Mouse (Mus musculus): Measurements from ENCODE around the gene Hoxd8. TPM values are rescaled to one million over a fixed set of nuclear protein-coding genes. Genes with fewer than 3 reads are reported as not detected.
A peak's percentile ranks its signal among the peaks of the same experiment; 100 is the strongest.

Gene Hoxd8
- polyA plus RNA-seq, 1 experiment from 2014 or later: 36.4 TPM

DNA sequence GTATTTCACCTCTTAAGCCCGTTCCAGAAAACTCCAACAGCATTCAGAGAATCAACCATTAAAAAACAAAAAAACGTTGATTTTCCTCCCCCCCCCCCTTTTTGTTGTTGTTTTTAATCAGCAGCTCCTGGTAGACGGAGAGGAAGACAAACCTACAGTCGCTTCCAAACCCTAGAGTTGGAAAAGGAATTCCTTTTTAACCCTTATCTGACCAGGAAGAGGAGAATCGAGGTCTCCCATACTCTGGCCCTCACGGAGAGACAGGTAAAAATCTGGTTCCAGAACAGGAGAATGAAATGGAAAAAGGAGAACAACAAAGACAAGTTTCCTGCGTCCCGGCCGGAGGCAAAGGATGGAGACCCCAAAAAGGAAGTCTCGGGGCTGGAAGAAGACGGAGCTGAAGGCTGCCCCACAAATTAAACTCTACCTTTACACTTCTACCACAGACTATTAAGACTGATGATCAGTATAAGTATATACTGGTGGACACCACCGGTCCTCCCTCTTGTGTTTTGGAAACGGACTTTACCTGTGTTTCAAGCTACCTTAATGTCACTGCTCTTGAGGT is 2.1 kb downstream of the Hoxd8 start:
- no peaks in the 10 kb centered on the region for H3K36me3 ChIP-seq
- H3K4me3 ChIP-seq (replicated peaks): peak overlapping the region; percentile 79
- no peak for ATAC-seq (replicated peaks; ENCODE audit: low FRiP score)
- peak overlapping the region; percentile 75 for H3K4me2 ChIP-seq
- H3K27me3 ChIP-seq: no peaks in the 10 kb centered on the region
- H3K4me1 ChIP-seq: peaks cover 51% of the 10 kb centered on the region
- H3K9ac ChIP-seq: peak overlapping the region; percentile 95
- H3K27ac ChIP-seq: peak overlapping the region; percentile 100
- H3K9me3 ChIP-seq (replicated peaks): no peaks in the 10 kb centered on the region
- WGBS: 2% methylated on average over 13 of the region's 13 CpGs

DNA sequence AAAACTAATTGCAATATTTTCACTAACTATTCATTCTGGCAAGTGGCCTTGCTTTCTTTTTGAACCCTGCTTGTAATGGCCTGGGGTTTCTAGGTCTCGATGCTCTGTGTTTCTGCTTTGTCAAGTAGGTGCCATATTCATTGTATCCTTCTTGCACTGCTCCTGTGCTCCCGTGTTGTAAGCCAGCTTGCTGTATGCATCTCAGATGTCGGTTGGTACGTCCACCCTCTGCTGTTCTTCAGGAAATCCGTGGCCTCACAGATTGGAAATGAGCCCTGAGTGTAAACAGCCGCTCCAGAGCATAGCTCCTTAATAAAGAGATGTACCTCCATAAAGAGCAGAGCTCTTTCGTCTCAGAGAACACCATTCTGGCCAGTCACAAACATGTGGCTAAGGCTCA is 3.2 kb downstream of the Hoxd8 start:
- Histone ChIP-seq H3K4me3 (replicated peaks) (peak overlapping the region; percentile 79), H3K9ac (peak overlapping the region; percentile 35), H3K4me2 (peak overlapping the region; percentile 75), H3K4me1 (peaks cover 48% of the 10 kb centered on the region), H3K27me3 (no peaks in the 10 kb centered on the region), H3K9me3 (replicated peaks) (no peaks in the 10 kb centered on the region), H3K36me3 (no peaks in the 10 kb centered on the region), H3K27ac (peak overlapping the region; percentile 64)
- WGBS: 9% methylated on average over 7 of the region's 7 CpGs
- no peak for ATAC-seq (replicated peaks; ENCODE audit: low FRiP score)

DNA sequence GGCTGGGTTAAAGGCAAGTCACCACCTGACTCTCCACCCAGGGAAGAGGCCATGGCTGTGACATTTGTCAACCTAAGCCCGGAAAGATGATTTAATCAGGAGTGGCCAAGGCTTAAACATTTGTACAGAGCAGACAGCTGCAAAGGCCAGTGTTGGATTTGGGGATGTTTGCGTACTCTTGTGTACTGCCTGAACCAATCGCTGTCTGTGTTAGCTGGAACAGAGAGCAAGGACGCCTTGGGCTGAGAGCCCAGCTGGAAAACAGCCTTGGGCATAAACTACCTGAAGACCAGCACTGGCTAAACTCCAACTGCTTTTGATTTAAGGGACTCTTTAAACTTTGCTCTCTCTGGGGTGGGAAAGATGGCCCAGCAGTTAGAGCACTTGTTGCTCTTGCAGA is 4.3 kb downstream of the Hoxd8 start:
- H3K4me3 ChIP-seq (replicated peaks): peak overlapping the region; percentile 79
- H3K9ac ChIP-seq: peak overlapping the region; percentile 35

DNA sequence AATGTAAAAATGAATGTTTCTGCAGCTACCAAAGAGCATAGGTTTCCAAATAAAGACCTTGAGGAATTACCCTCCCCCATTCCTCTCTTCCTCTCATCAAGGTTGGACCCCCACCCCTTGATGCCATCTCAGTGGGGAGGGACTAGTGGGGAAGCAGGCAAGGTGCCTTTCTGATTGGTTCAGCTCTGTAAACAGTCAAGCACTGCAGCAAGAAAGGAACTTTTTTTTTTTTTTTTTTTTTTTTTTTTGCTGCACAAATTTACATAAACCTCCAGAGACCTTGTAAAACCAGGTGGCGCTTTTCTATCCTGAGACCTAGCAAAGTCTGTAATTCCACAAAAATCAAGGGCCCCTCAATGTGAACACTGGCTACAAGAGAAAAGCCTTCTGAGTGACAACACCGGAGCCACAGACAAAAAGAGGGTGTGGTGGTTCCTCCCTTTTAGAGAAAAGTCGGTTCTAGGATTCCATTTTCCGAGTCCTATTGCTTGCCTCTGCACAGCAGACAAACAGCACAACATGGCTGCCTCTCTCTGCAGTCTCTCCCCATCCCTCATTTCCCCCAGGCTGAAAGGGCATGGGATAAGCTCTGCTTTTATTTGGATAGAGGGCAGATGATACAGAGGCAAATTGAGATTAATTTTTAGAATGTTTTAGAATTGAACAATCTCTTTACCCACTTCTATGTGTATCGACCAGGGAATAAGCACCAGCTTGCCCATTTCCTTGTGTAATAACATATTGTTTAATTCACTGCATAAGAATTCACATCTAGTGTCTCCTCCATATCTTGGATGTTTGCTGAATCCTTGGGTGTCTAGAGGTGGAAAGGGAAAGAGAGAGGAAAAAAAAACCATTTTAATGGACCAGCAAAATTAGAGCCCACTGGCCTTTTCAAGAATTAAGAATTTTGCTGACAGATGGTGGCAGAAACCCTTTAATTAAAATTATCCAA is 5.3 kb downstream of the Hoxd8 start:
- H3K4me2 ChIP-seq: peak overlapping the region; percentile 75
- peak overlapping the region; percentile 96 for H3K27ac ChIP-seq

More for the DNA sequence above, 4.3 kb downstream of the Hoxd8 start:
- Histone ChIP-seq H3K9me3 (replicated peaks) (no peaks in the 10 kb centered on the region), H3K36me3 (no peaks in the 10 kb centered on the region), H3K27me3 (no peaks in the 10 kb centered on the region), H3K4me1 (peaks cover 40% of the 10 kb centered on the region), H3K27ac (peak overlapping the region; percentile 64), H3K4me2 (peak overlapping the region; percentile 75)
- no peak for ATAC-seq (replicated peaks; ENCODE audit: low FRiP score)
- WGBS: 30% methylated on average over 4 of the region's 4 CpGs

DNA sequence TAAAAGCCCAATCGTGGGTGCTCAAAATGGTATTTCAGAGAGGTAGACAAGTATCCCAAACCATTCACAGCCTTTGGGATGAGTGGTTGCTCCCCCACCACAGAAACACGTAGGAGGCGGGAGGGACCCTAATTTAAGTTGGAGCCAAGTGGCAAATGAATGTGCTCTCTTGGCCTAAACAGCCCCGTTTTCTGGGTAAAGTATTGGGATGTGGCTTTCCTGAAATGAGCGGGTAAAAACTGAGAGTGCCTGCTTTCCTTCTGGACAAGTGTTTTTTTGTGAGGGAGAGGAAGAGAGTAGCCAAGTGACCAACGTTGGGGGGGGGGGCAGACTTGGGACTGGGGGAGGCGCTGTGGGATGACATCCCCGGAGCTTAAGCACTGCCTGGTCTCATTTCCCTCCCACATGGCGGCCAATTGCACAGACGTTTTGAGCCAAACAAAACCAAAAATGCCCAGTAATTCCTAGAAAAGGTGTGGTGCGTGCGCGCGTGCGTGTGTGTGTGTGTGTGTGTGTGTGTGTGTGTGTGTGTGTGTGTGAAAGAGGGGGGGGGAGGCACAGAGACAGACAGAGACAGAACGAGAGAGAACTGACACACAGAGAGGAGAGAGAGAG is 6.6 kb downstream of the Hoxd8 start:
- Histone ChIP-seq H3K4me2 (peak overlapping the region; percentile 75), H3K4me3 (replicated peaks) (peak overlapping the region; percentile 95), H3K9me3 (replicated peaks) (no peaks in the 10 kb centered on the region), H3K4me1 (peaks cover 53% of the 10 kb centered on the region), H3K36me3 (no peaks in the 10 kb centered on the region), H3K9ac (peak overlapping the region; percentile 99), H3K27ac (peak overlapping the region; percentile 96), H3K27me3 (no peaks in the 10 kb centered on the region)
- under 1% methylated on average over 16 of the region's 16 CpGs for WGBS
- no peak for ATAC-seq (replicated peaks; ENCODE audit: low FRiP score)

More for the DNA sequence above, 5.3 kb downstream of the Hoxd8 start:
- Histone ChIP-seq H3K27me3 (no peaks in the 10 kb centered on the region), H3K4me1 (peaks cover 41% of the 10 kb centered on the region), H3K36me3 (no peaks in the 10 kb centered on the region), H3K4me3 (replicated peaks) (peak overlapping the region; percentile 95), H3K9ac (no peak overlapping the region; the same call in 1 of the 2 replicates), H3K9me3 (replicated peaks) (no peaks in the 10 kb centered on the region)
- 20% methylated on average over 5 of the region's 5 CpGs for WGBS
- no peak for ATAC-seq (replicated peaks; ENCODE audit: low FRiP score)

DNA sequence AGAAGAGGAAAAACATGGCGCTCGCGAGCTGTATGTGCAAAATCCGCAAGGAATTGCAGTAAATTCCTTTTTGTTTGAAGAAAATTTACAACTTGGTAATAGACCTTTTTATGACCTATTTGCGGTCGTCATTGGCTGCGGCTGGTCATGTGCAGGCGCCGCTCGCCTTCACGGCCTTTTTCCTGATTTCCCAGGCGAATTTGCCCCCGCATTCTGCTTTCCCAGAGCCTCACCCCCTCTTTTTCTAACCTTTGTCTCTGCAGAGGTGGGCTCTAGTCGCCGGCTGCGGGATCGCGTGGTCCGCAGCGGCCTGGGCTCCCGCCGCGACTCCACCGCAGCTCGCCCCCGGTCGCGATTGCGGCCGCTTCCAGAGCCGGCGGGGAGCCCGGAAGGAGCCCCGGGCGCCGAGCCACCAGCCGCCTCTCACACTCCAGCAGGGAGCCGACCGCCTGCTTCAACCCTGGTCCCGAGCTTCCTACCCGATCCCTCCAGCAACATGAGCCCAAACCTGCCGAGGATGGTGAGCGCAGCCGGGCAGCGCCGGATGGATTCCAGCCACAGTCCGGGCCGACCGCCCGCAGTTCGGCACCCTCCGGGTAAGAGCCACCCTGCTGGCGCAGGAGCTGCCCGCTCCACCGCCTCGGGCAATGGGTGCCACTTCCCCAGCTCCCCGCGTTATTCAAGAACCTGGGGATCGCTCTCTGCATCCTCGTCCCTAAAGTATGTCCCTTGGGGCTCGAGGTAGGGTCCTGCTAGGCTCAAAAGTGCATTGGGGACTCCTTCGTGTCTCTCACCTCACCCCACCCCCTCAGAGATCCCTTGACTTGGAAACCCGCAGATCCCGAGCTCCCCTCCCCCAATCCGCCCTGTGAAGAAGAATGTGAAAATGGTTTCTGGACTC is 7.6 kb downstream of the Hoxd8 start, which contains the start of the genes Hoxd3 and Hoxd4:
Gene Hoxd3 (plus strand): TSS at position 207 of the 901 bp plus-strand sequence.
Gene Hoxd4 (plus strand): TSS at position 209 of the 901 bp plus-strand sequence.
- Histone ChIP-seq H3K27me3 (no peaks in the 10 kb centered on the region), H3K9me3 (replicated peaks) (no peaks in the 10 kb centered on the region), H3K9ac (peak within 1 kb of the TSS; percentile 99), H3K4me3 (replicated peaks) (peak within 1 kb of the TSS; percentile 95), H3K4me2 (peak within 1 kb of the TSS; percentile 75), H3K36me3 (no peaks in the 10 kb centered on the region), H3K4me1 (peaks cover 61% of the 10 kb centered on the region), H3K27ac (peak within 1 kb of the TSS; percentile 96)
- WGBS: under 1% methylated on average over 65 of the region's 65 CpGs
- ATAC-seq (replicated peaks; ENCODE audit: low FRiP score): peak; percentile 16

DNA sequence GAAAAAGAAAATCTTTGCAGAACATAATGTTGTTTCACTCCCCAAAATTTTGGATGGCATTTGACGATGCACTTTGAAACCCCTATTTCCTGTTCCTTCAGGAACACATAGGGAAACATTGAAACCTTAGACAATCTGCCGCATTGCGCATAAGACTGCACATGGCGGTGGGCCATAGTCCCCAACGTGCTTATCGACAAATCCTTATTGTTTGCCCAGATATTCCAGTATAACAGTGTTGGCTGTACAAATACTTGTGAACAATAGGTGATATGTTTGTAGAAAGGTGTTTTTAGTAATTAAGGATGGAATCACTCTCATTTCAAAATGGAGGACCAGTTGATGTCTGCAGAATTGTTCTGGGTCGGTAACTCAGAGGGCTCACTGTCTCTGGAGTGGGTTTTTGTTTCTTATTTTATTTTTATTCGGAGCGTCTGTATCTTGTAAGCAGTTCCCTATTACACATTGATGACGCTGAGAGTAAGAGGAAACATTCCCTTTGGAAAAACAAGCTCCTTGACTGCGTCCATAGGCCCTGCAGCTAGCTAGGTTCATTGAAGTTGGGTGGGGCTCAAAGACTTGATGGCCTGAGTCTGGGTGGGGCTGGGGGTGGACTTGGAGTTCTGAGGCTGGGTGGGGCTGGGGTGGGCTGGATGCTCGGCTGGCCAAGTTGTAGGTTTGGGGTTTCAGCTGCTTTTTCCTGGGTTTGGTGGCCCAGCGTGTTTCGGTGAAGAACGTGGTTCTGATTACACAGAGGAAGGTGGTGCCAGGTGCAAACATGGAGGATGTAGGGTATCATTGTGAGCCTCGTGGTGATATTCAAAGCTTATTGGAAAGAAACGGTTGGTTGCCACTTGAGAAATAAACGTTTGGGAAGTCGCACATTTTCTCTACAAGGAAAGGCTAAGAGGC is 9.1 kb downstream of the Hoxd8 start:
- Histone ChIP-seq H3K9ac (peak overlapping the region; percentile 99), H3K27ac (peak overlapping the region; percentile 96), H3K4me3 (replicated peaks) (peak overlapping the region; percentile 95), H3K9me3 (replicated peaks) (no peaks in the 10 kb centered on the region), H3K4me2 (peak overlapping the region; percentile 75), H3K4me1 (peaks cover 60% of the 10 kb centered on the region), H3K36me3 (no peaks in the 10 kb centered on the region), H3K27me3 (no peaks in the 10 kb centered on the region)
- ATAC-seq (replicated peaks; ENCODE audit: low FRiP score): no peak
- WGBS: 4% methylated on average over 19 of the region's 19 CpGs

DNA sequence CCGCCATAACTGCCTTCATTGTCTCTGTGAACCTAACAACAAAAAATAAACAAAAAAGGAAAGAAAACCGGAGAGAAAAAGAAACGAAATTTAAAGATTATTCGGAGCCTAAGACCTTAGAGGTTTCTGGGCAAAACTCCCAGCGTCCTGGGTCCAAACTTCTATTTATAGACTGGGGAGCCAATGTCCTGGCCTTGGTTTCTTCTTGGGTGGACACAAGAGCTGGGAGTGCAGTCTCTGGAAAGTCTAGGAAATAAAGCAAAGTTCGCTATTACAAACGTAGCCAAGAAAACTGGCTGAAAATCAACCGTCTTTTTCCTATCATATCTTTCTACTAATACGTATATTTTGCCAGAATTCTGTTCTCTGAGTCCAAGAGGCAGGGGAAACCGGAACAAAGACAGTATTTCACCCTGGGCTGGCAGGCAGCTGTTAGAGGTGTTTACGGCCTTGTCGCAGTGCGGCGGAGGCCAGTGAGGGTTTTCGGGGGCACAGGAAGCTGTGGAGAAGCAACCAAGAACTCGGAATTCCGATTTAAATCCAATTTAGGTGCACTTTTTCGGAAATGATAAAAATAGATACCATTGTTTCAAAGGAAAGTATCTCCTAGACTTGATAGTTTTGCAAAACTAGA is 9.9 kb downstream of the Hoxd8 start:
- 2% methylated on average over 18 of the region's 18 CpGs for WGBS
- Histone ChIP-seq H3K36me3 (no peaks in the 10 kb centered on the region), H3K4me1 (peaks cover 61% of the 10 kb centered on the region), H3K4me2 (peak overlapping the region; percentile 75), H3K27ac (peak overlapping the region; percentile 96), H3K9me3 (replicated peaks) (no peaks in the 10 kb centered on the region), H3K9ac (peak overlapping the region; percentile 99), H3K4me3 (replicated peaks) (peak overlapping the region; percentile 95), H3K27me3 (no peaks in the 10 kb centered on the region)
- no peak for ATAC-seq (replicated peaks; ENCODE audit: low FRiP score)

DNA sequence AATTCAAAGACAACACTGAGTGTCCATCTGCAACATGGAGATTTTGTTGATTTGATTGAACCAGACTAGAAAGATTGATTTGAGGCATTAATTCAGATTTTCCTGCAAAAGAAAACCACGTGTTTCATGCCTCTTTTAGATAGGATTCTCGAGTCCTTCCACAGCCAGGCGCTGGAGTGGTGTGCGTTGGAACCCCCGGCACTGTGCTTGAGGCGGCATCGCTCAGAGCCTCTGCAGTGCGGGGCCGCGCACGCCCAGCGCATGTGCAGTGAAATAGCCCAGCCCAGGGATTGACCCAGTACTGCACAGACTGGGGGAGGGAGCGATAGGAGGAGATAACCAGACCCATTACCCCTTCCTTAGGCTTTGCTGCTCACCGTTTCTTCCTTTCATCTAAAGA is 10.5 kb downstream of the Hoxd8 start:
- H3K4me3 ChIP-seq (replicated peaks): peak overlapping the region; percentile 95
- WGBS: 1% methylated on average over 14 of the region's 14 CpGs
- H3K9ac ChIP-seq: peak overlapping the region; percentile 99
- H3K4me2 ChIP-seq: peak overlapping the region; percentile 75
- no peaks in the 10 kb centered on the region for H3K27me3 ChIP-seq
- peak overlapping the region; percentile 96 for H3K27ac ChIP-seq
- no peaks in the 10 kb centered on the region for H3K9me3 ChIP-seq (replicated peaks)
- H3K4me1 ChIP-seq: peaks cover 61% of the 10 kb centered on the region
- H3K36me3 ChIP-seq: no peaks in the 10 kb centered on the region
- peak; percentile 82 for ATAC-seq (replicated peaks; ENCODE audit: low FRiP score)

Data from kidney, embryonic 15.5 days (tissue).